Mouse (Mus musculus) gastrocnemius, postnatal 4 days (tissue): Measurements from ENCODE around the gene Prss12. TPM values are rescaled to one million over a fixed set of nuclear protein-coding genes. Genes with fewer than 3 reads are reported as not detected.

Experiments used
- DNase-seq, 2 experiments: peaks; one replicate each; pipeline ENCODE4 v3.0.0; 2021 to 2022; ENCODE audit warnings: low spot score in 2 of 2, mixed read lengths in 2 of 2
- total RNA-seq, 2 experiments: library from RNA; stranded (reverse); gene quantifications; 2 replicates each; pipeline ENCODE4 v1.2.3; 2021

Gene Prss12
- total RNA-seq, 2 experiments from 2014 or later: 5.8 to 6.5 TPM

DNA sequence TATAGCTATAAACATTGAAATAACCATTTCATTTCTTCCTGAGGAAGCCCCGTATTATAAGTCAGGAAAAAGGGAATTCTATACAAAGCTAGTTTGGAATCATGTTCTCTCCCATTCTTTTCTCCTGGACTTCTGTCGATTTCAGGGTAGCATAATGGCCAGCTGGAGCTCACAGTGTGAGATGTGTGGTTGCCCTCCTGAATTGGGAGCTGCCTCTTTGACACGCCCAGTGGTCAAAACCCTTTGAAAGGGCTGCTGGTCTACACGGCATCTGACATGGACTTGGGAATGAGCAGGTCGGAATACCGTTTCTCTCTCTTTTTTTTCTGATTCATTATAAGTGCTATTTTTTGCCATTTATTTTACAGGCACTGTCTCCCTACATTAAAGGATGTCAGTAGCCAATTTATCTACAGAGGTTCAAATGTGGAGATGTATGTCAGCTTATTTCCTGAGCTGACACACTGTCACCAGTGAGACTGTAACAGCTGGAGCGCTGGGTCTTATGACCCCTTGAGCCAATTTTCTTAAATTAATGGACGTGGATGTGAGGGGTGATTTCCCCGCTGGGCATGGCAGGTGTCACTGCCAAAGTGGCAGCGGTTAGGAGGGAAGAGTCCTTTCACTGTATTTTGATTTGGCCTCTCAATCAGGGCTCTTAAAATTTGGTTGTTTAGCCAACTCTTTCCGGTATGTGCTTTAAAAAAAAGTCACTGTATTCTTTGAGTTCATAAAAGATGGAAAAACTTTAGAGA is 79.8 kb downstream of the Prss12 start:
- DNase-seq: no peak

GRCm38 (mm10) chr3:123527806-123528507 is 81.2 kb downstream of the Prss12 start:
- DNase-seq: no peak

- no peak for DNase-seq
Measured at GRCm38 (mm10) chr3:123531124-123531523, 84.4 kb downstream of the Prss12 start.

DNA sequence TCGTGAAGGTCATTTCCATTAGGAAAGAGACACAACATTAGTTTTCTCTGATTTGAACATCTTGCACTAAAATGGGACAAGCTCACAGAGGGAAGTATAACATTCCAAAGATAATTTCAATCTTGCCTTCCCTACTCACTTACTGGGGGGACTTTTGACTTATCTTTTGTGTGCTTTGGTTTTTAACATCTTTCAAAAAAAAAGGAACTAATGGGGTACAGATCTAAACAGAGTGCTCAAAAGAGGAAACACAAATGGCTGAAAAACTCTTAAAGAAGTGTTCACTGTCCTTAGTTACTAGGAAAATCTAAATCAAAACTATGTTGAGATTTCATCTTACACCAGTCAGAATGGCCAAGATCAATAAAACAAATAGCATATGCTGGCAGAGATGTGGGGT is 90.6 kb downstream of the Prss12 start:
- no peak for DNase-seq

- no peak for DNase-seq
Measured at GRCm38 (mm10) chr3:123543585-123544304, 97.0 kb downstream of the Prss12 start.

- DNase-seq: no peak
Measured at GRCm38 (mm10) chr3:123550487-123550886, 103.8 kb downstream of the Prss12 start.

GRCm38 (mm10) chr3:123553872-123554271 is 107.2 kb downstream of the Prss12 start:
- no peak for DNase-seq

DNA sequence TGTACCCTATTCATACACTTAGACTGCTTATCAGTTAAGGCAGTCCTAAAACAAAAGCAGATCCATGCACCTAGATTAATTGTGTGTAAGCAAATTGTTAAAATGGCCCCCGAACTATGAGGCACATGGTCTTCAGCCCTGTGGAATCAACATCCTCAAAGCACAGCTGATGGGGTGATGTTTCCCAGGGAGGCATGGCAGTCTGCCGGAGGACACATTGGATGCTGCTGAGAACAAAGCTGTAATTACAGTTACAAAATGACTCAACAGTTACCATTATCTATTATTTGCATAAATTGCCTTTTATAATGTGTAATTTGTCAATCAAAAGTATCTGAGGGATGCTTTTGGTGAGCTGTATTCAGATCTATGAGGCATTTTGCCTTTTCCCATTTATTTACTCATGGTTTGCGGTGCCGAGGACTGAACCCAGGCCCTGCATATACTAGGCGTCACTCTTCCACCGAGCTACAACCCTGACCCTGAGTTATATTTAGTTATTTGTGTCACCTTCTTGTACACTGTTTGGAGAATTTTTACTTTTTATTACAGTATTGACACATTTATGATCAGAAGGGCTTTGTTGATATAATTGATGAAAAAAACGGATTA is 108.6 kb downstream of the Prss12 start:
- DNase-seq: no peak

Other genes with a start within 250 kb of the Prss12 start
- gene Synpo2, start 210.8 kb upstream of the Prss12 start, total RNA-seq: 100 to 1,000 TPM; 110 to 129 TPM
- 10 to 100 TPM; 61.3 to 69.4 TPM for gene Sec24d, start 179.5 kb upstream of the Prss12 start, total RNA-seq
- 10 to 100 TPM; 12.9 to 13.3 TPM for gene Mettl14, start 60.8 kb upstream of the Prss12 start, total RNA-seq
- gene Ndst3, start 243.9 kb downstream of the Prss12 start, total RNA-seq: under 1 TPM; 0.34 to 0.65 TPM